9 mouse cellular contexts compared by ENCODE assay signal in genomic region chr19:47931982-47932638, GRCm38 (mm10). TPM values are rescaled to one million over a fixed set of nuclear protein-coding genes. Genes with fewer than 3 reads are reported as not detected.
A peak's percentile ranks its signal among the peaks of the same experiment; 100 is the strongest.
DNase-seq lines count a peak whose midpoint lies in the region; ATAC-seq lines count a peak whose summit lies in the region.
"Had no signal": no experiment of that assay in that cellular context is flagged by ENCODE, and none has a peak within 500 bp of the region (broad histone marks: within the 10 kb centered on the region; RNA-seq: fewer than 3 reads in every experiment).

No protein-coding gene starts in this region.

- 0 out of 2 replicates have a peak, but pooled peaks cover 3% of the 10 kb centered on the region for H3K4me1 ChIP-seq in forebrain, embryonic 12.5 days

- no peaks in the 10 kb centered on the region for H3K27me3 ChIP-seq in forebrain, embryonic 12.5 days
- H3K27me3 ChIP-seq: embryonic facial prominence, embryonic 13.5 days had no signal

- no peak overlapping the region for H3K9ac ChIP-seq in forebrain, embryonic 12.5 days
- H3K9ac ChIP-seq: embryonic facial prominence, embryonic 13.5 days had no signal

- WGBS in forebrain, embryonic 12.5 days: 44% methylated on average over 7 of the region's 7 CpGs

- no peak overlapping the region for H3K27ac ChIP-seq in forebrain, embryonic 12.5 days
- H3K27ac ChIP-seq: embryonic facial prominence, embryonic 13.5 days had no signal

- no peaks in the 10 kb centered on the region for H3K9me3 ChIP-seq in forebrain, embryonic 12.5 days
- H3K9me3 ChIP-seq: embryonic facial prominence, embryonic 13.5 days had no signal

- ATAC-seq in forebrain, embryonic 12.5 days (ENCODE audit: low FRiP score): peak; percentile 70
- ATAC-seq in megakaryocyte, adult 5-6 weeks (ENCODE audit: poor library complexity, severe bottlenecking): peak; percentile 81

- peak; percentile 32 for DNase-seq in layer of hippocampus, adult 9-10 months (ENCODE audit: low spot score)
- DNase-seq in layer of hippocampus, adult 8-10 months (ENCODE audit: low spot score in 2 of 2): no peak
- peak; percentile 82 for DNase-seq in NIH3T3 (ENCODE audit: low read depth)
- peak; percentile 60 for DNase-seq in kidney, adult 9 months
- DNase-seq in ovary, postnatal 10 days (ENCODE audit: low spot score): no peak
- DNase-seq in left cerebral cortex, adult 11 months (ENCODE audit: low spot score): no peak

- no peaks in the 10 kb centered on the region for H3K36me3 ChIP-seq in forebrain, embryonic 12.5 days (replicated peaks)
- H3K36me3 ChIP-seq: embryonic facial prominence, embryonic 13.5 days had no signal

- H3K4me2 ChIP-seq in forebrain, embryonic 12.5 days: no peak overlapping the region
- H3K4me2 ChIP-seq: embryonic facial prominence, embryonic 13.5 days had no signal

- H3K4me3 ChIP-seq in forebrain, embryonic 12.5 days (replicated peaks): no peak overlapping the region
- H3K4me3 ChIP-seq: embryonic facial prominence, embryonic 13.5 days had no signal

RNA-seq across cellular contexts. Expression of gene Cfap58, which starts 5.4 kb away (rescaled TPM):
- under 1 TPM; 0.22 to 0.61 (median 0.51) TPM for total RNA-seq in layer of hippocampus, adult 8-10 months (2022)
- 0.09 and 0.10 TPM in 2 replicates for polyA plus RNA-seq in forebrain, embryonic 12.5 days (2016; fragmentation: Nextera tagmentation; extraction: Ambion mirVana)
- not detected in 2 replicates for total RNA-seq in megakaryocyte, adult 5-6 weeks (2015)
- not detected in 2 replicates for total RNA-seq in megakaryocyte, adult 5-6 weeks (2017)

RNA-seq across cellular contexts. Expression of gene Itprip, which starts 13.0 kb away (rescaled TPM):
- total RNA-seq in layer of hippocampus, adult 8-10 months (2022): 1 to 10 TPM; 1.3 to 2.6 (median 1.8) TPM
- polyA plus RNA-seq in forebrain, embryonic 12.5 days (2016; fragmentation: Nextera tagmentation; extraction: Ambion mirVana): 17.9 and 19.8 TPM in 2 replicates
- total RNA-seq in megakaryocyte, adult 5-6 weeks (2015): 14.8 and 18.9 TPM in 2 replicates
- total RNA-seq in megakaryocyte, adult 5-6 weeks (2017): 28.4 and 28.9 TPM in 2 replicates

RNA-seq across cellular contexts. Expression of gene Cfap43, which starts 13.0 kb away (rescaled TPM):
- total RNA-seq in layer of hippocampus, adult 8-10 months (2022): 1 to 10 TPM in 3 of 4 experiments, under 1 TPM in 1; 0.77 to 2.8 (median 1.7) TPM
- 0.22 and 0.37 TPM in 2 replicates for polyA plus RNA-seq in forebrain, embryonic 12.5 days (2016; fragmentation: Nextera tagmentation; extraction: Ambion mirVana)
- total RNA-seq in megakaryocyte, adult 5-6 weeks (2015): 0.18 and 0.32 TPM in 2 replicates
- total RNA-seq in megakaryocyte, adult 5-6 weeks (2017): not detected in 2 replicates

Comparison
In these comparisons a context has a peak if more than half of its experiments do, and no peak if none do; other contexts are left out.
1. DNase-seq: peak in layer of hippocampus, adult 9-10 months (single experiment), NIH3T3 (single experiment) and kidney, adult 9 months (single experiment); none in layer of hippocampus, adult 8-10 months (0 of 2), ovary, postnatal 10 days (single experiment) and left cerebral cortex, adult 11 months (single experiment).
2. RNA of gene Itprip, which starts 13.0 kb away (total RNA-seq): 14.8 to 28.9 TPM in megakaryocyte, adult 5-6 weeks; 1.3 to 2.6 TPM in layer of hippocampus, adult 8-10 months; every median in the first group is over 4 times any median in the second.